Mouse (Mus musculus) brown adipose tissue, adult 24 weeks (tissue): Measurements from ENCODE around the gene Dnajb8. TPM values are rescaled to one million over a fixed set of nuclear protein-coding genes. Genes with fewer than 3 reads are reported as not detected.
A peak's percentile ranks its signal among the peaks of the same experiment; 100 is the strongest.

Experiments
- H3K27ac ChIP-seq: fragments of 200-500 bp; replicated peaks from 2 replicates; pipeline ENCODE4 v1.5.1; 2012; ENCODE audit warnings: low read depth, mild to moderate bottlenecking, low read length
- H3K4me1 ChIP-seq: fragments of 200-500 bp; 2 replicates; pipeline ENCODE4 v1.6.1; 2012; ENCODE audit warnings: low read length, mixed read lengths; ENCODE audit not compliant: control insufficient read depth, insufficient read depth, insufficient read length
- H3K4me3 ChIP-seq: fragments of 200-500 bp; 2 replicates; pipeline ENCODE4 v1.5.1; 2012; ENCODE audit warnings: low read depth, mild to moderate bottlenecking, low read length, moderate library complexity; ENCODE audit not compliant: insufficient read depth
- polyA plus RNA-seq: library from polyadenylated mRNA; stranded (reverse); fragments of >200 nt; gene quantifications from 2 replicates; pipeline ENCODE4 v1.2.4, GENCODE M21; 2012; ENCODE audit not compliant: missing spikeins, insufficient read depth, insufficient read length

Gene Dnajb8
- polyA plus RNA-seq, 1 experiment = not detected

- peak overlapping the region; percentile 62 for H3K4me3 ChIP-seq
- H3K4me1 ChIP-seq = peaks cover 2% of the 10 kb centered on the region; the same call in 1 of the 2 replicates
- no peak overlapping the region; the same call in 1 of the 2 replicates for H3K27ac ChIP-seq
These were observed 25.9 kb upstream of the Dnajb8 start for GRCm38 (mm10) chr6:88196054-88196732.

- H3K4me1 ChIP-seq = peaks cover 2% of the 10 kb centered on the region; the same call in 1 of the 2 replicates
- peak overlapping the region; percentile 51 for H3K27ac ChIP-seq
- H3K4me3 ChIP-seq = peak overlapping the region; percentile 62
These were observed 25.2 kb upstream of the Dnajb8 start for GRCm38 (mm10) chr6:88196733-88197312.

- Histone ChIP-seq H3K27ac (peak overlapping the region; percentile 51), H3K4me1 (peaks cover 2% of the 10 kb centered on the region; the same call in 1 of the 2 replicates), H3K4me3 (peak overlapping the region; percentile 62)
These were observed 24.6 kb upstream of the Dnajb8 start for GRCm38 (mm10) chr6:88197313-88198069.

GRCm38 (mm10) chr6:88198070-88198940, 23.8 kb upstream of the Dnajb8 start:
- Histone ChIP-seq H3K27ac (peak overlapping the region; percentile 86), H3K4me1 (peaks cover 2% of the 10 kb centered on the region; the same call in 1 of the 2 replicates)

GRCm38 (mm10) chr6:88199001-88199717, 22.9 kb upstream of the Dnajb8 start:
- H3K4me3 ChIP-seq = peak overlapping the region; percentile 85
- H3K27ac ChIP-seq = peak overlapping the region; percentile 86
- H3K4me1 ChIP-seq = peaks cover 2% of the 10 kb centered on the region; the same call in 1 of the 2 replicates

More at GRCm38 (mm10) chr6:88198070-88198940, 23.8 kb upstream of the Dnajb8 start:
- peak overlapping the region; percentile 85 for H3K4me3 ChIP-seq

GRCm38 (mm10) chr6:88199718-88200692, 22.1 kb upstream of the Dnajb8 start:
- Histone ChIP-seq H3K4me1 (peaks cover 3% of the 10 kb centered on the region; the same call in 1 of the 2 replicates), H3K27ac (peak overlapping the region; percentile 86), H3K4me3 (peak overlapping the region; percentile 85)

- Histone ChIP-seq H3K27ac (peak overlapping the region; percentile 90; the same call in 1 of the 2 replicates), H3K4me1 (peaks cover 9% of the 10 kb centered on the region), H3K4me3 (peak overlapping the region; percentile 85)
These were observed 21.1 kb upstream of the Dnajb8 start for GRCm38 (mm10) chr6:88200693-88201609.

GRCm38 (mm10) chr6:88201926-88202700, 20.0 kb upstream of the Dnajb8 start:
- H3K4me3 ChIP-seq = peak overlapping the region; percentile 44
- peak overlapping the region; percentile 90 for H3K27ac ChIP-seq

GRCm38 (mm10) chr6:88202921-88203690, 19.0 kb upstream of the Dnajb8 start:
- peak overlapping the region; percentile 32 for H3K4me3 ChIP-seq
- H3K4me1 ChIP-seq = peaks cover 9% of the 10 kb centered on the region
- peak overlapping the region; percentile 88 for H3K27ac ChIP-seq

More at GRCm38 (mm10) chr6:88201926-88202700, 20.0 kb upstream of the Dnajb8 start:
- H3K4me1 ChIP-seq = peaks cover 9% of the 10 kb centered on the region

GRCm38 (mm10) chr6:88203791-88204405, 18.2 kb upstream of the Dnajb8 start:
- Histone ChIP-seq H3K27ac (peak overlapping the region; percentile 88), H3K4me1 (peaks cover 9% of the 10 kb centered on the region), H3K4me3 (peak overlapping the region; percentile 32)
